Mouse (Mus musculus) lung, postnatal 0 days (tissue): ENCODE data around the gene Azin2.
A peak's percentile ranks its signal among the peaks of the same experiment; 100 is the strongest.

Experiments
- CTCF ChIP-seq: IDR thresholded peaks from 2 replicates; pipeline ENCODE4 v1.5.1; 2016; ENCODE audit warnings: antibody characterized with exemption, mild to moderate bottlenecking
- EP300 ChIP-seq: IDR thresholded peaks from 2 replicates; pipeline ENCODE4 v1.6.1; 2016; ENCODE audit warnings: antibody characterized with exemption, mild to moderate bottlenecking, control low read depth

DNA sequence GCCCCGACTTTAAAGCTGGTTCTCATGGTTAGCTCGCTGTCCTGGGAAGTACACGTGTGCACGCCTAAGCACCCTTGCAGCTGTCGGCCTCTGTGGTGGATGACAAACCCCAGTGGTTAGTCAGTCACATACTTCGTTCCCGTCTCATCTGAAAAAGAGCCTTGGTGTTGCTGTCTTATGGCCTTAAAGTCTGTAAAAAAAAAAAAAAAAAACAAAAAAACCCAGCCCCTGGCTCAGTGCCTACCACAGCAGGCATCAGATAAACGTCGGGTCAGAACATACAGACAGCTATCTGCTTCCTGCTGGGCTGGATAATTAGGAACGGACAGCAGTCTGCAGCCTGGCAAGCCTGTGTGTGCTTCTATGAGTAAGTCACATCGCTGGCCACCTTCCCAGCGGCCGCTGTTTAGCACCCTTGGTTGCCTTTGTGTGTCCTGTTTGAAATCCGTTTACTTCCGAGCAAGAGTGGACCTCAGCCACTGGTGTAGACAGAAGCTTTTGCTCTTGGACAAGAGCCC is 49.4 kb upstream of the Azin2 start:
- TF ChIP-seq CTCF (no peak), EP300 (peak; percentile 9; the same call in 1 of the 2 replicates)
